Mouse (Mus musculus): ENCODE measurements around the gene Ctbs. TPM values are rescaled to one million over a fixed set of nuclear protein-coding genes. Genes with fewer than 3 reads are reported as not detected.

The Ctbs gene
- 6.2 and 7.2 TPM in 2 replicates for polyA plus RNA-seq (2015; fragmentation: Nextera tagmentation; extraction: Ambion mirVana)

GRCm38 (mm10) chr3:146449745-146450250 is at the start of gene Ctbs:
TSS of gene Ctbs (plus strand) at chr3:146449795.
- Histone ChIP-seq H3K4me3 (ENCODE audit: low read depth, low read length) (peak within 1 kb of the TSS; percentile 72), H3K9ac (ENCODE audit: low read depth, low read length) (peak within 1 kb of the TSS; percentile 79), H3K4me1 (ENCODE audit: control insufficient read depth, low read depth, low read length) (peaks cover 16% of the 10 kb centered on the region), H3K4me2 (ENCODE audit: low read depth, low read length) (peak within 1 kb of the TSS; percentile 93), H3K27ac (ENCODE audit: low read length) (peak within 1 kb of the TSS; percentile 82), H3K27me3 (ENCODE audit: control insufficient read depth, insufficient read depth, low read depth, low read length) (no peaks in the 10 kb centered on the region), H3K9me3 (replicated peaks; ENCODE audit: control insufficient read depth, low read length) (no peaks in the 10 kb centered on the region), H3K36me3 (ENCODE audit: control insufficient read depth, insufficient read depth) (peaks cover 5% of the 10 kb centered on the region; the same call in 1 of the 2 replicates)
- ATAC-seq (ENCODE audit: low read depth), result no peak
- WGBS (ENCODE audit: insufficient replicate concordance), result 53% methylated on average over 9 of the region's 9 CpGs

- peak overlapping the region; percentile 81 for H3K9ac ChIP-seq (ENCODE audit: low read depth, low read length)
- no peaks in the 10 kb centered on the region for H3K27me3 ChIP-seq (ENCODE audit: control insufficient read depth, insufficient read depth, low read depth, low read length)
- WGBS (ENCODE audit: insufficient replicate concordance), result 36% methylated on average over 3 of the region's 3 CpGs
- peak overlapping the region; percentile 95 for H3K4me2 ChIP-seq (ENCODE audit: low read depth, low read length)
- no peak for ATAC-seq (ENCODE audit: low read depth)
- H3K27ac ChIP-seq (ENCODE audit: low read length), result peak overlapping the region; percentile 81
- no peaks in the 10 kb centered on the region for H3K9me3 ChIP-seq (replicated peaks; ENCODE audit: control insufficient read depth, low read length)
- peak overlapping the region; percentile 94 for H3K4me3 ChIP-seq (ENCODE audit: low read depth, low read length)
- peaks cover 38% of the 10 kb centered on the region for H3K4me1 ChIP-seq (ENCODE audit: control insufficient read depth, low read depth, low read length)
- no peaks in the 10 kb centered on the region; the same call in 1 of the 2 replicates for H3K36me3 ChIP-seq (ENCODE audit: control insufficient read depth, insufficient read depth)
Measured at GRCm38 (mm10) chr3:146403770-146404169, 45.8 kb upstream of the Ctbs start.

GRCm38 (mm10) chr3:146404311-146405201 is 45.0 kb upstream of the Ctbs start, which contains the start of gene Ssx2ip:
TSS of gene Ssx2ip (plus strand) at chr3:146404642.
- peak within 1 kb of the TSS; percentile 94 for H3K4me3 ChIP-seq (ENCODE audit: low read depth, low read length)
- H3K36me3 ChIP-seq (ENCODE audit: control insufficient read depth, insufficient read depth), result no peaks in the 10 kb centered on the region; the same call in 1 of the 2 replicates
- no peaks in the 10 kb centered on the region for H3K27me3 ChIP-seq (ENCODE audit: control insufficient read depth, insufficient read depth, low read depth, low read length)
- peaks cover 46% of the 10 kb centered on the region for H3K4me1 ChIP-seq (ENCODE audit: control insufficient read depth, low read depth, low read length)
- H3K4me2 ChIP-seq (ENCODE audit: low read depth, low read length), result peak within 1 kb of the TSS; percentile 95
- no peaks in the 10 kb centered on the region for H3K9me3 ChIP-seq (replicated peaks; ENCODE audit: control insufficient read depth, low read length)
- H3K27ac ChIP-seq (ENCODE audit: low read length), result peak within 1 kb of the TSS; percentile 96
- WGBS (ENCODE audit: insufficient replicate concordance), result under 1% methylated on average over 91 of the region's 100 CpGs
- peak within 1 kb of the TSS; percentile 98 for H3K9ac ChIP-seq (ENCODE audit: low read depth, low read length)
- ATAC-seq (ENCODE audit: low read depth), result peak; percentile 94

GRCm38 (mm10) chr3:146405213-146406006 is 44.2 kb upstream of the Ctbs start:
- ATAC-seq (ENCODE audit: low read depth), result peak; percentile 72
- Histone ChIP-seq H3K27me3 (ENCODE audit: control insufficient read depth, insufficient read depth, low read depth, low read length) (no peaks in the 10 kb centered on the region), H3K36me3 (ENCODE audit: control insufficient read depth, insufficient read depth) (no peaks in the 10 kb centered on the region; the same call in 1 of the 2 replicates), H3K4me1 (ENCODE audit: control insufficient read depth, low read depth, low read length) (peaks cover 54% of the 10 kb centered on the region), H3K27ac (ENCODE audit: low read length) (peak overlapping the region; percentile 96), H3K9ac (ENCODE audit: low read depth, low read length) (peak overlapping the region; percentile 98), H3K4me3 (ENCODE audit: low read depth, low read length) (peak overlapping the region; percentile 94), H3K9me3 (replicated peaks; ENCODE audit: control insufficient read depth, low read length) (no peaks in the 10 kb centered on the region), H3K4me2 (ENCODE audit: low read depth, low read length) (peak overlapping the region; percentile 95)
- WGBS (ENCODE audit: insufficient replicate concordance), result 15% methylated on average over 18 of the region's 18 CpGs

- WGBS (ENCODE audit: insufficient replicate concordance), result 35% methylated on average over 5 of the region's 5 CpGs
- Histone ChIP-seq H3K4me2 (ENCODE audit: low read depth, low read length) (peak overlapping the region; percentile 95), H3K9me3 (replicated peaks; ENCODE audit: control insufficient read depth, low read length) (no peaks in the 10 kb centered on the region), H3K36me3 (ENCODE audit: control insufficient read depth, insufficient read depth) (no peaks in the 10 kb centered on the region; the same call in 1 of the 2 replicates), H3K9ac (ENCODE audit: low read depth, low read length) (peak overlapping the region; percentile 98), H3K27me3 (ENCODE audit: control insufficient read depth, insufficient read depth, low read depth, low read length) (no peaks in the 10 kb centered on the region), H3K4me3 (ENCODE audit: low read depth, low read length) (peak overlapping the region; percentile 94), H3K4me1 (ENCODE audit: control insufficient read depth, low read depth, low read length) (peaks cover 59% of the 10 kb centered on the region), H3K27ac (ENCODE audit: low read length) (peak overlapping the region; percentile 96)
- ATAC-seq (ENCODE audit: low read depth), result no peak
Measured at GRCm38 (mm10) chr3:146406007-146406341, 43.6 kb upstream of the Ctbs start.

- 87% methylated on average over 16 of the region's 16 CpGs for WGBS (ENCODE audit: insufficient replicate concordance)
- H3K27me3 ChIP-seq (ENCODE audit: control insufficient read depth, insufficient read depth, low read depth, low read length), result no peaks in the 10 kb centered on the region
- peak overlapping the region; percentile 95 for H3K4me2 ChIP-seq (ENCODE audit: low read depth, low read length)
- peak overlapping the region; percentile 98 for H3K9ac ChIP-seq (ENCODE audit: low read depth, low read length)
- peaks cover 70% of the 10 kb centered on the region for H3K4me1 ChIP-seq (ENCODE audit: control insufficient read depth, low read depth, low read length)
- H3K9me3 ChIP-seq (replicated peaks; ENCODE audit: control insufficient read depth, low read length), result no peaks in the 10 kb centered on the region
- H3K36me3 ChIP-seq (ENCODE audit: control insufficient read depth, insufficient read depth), result no peaks in the 10 kb centered on the region; the same call in 1 of the 2 replicates
- no peak for ATAC-seq (ENCODE audit: low read depth)
- peak overlapping the region; percentile 94 for H3K4me3 ChIP-seq (ENCODE audit: low read depth, low read length)
- peak overlapping the region; percentile 96 for H3K27ac ChIP-seq (ENCODE audit: low read length)
Measured at GRCm38 (mm10) chr3:146407086-146407721, 42.4 kb upstream of the Ctbs start.

- peak overlapping the region; percentile 60 for H3K27ac ChIP-seq (ENCODE audit: low read length)
- H3K4me1 ChIP-seq (ENCODE audit: control insufficient read depth, low read depth, low read length), result peaks cover 62% of the 10 kb centered on the region
- 56% methylated on average over 7 of the region's 7 CpGs for WGBS (ENCODE audit: insufficient replicate concordance)
- H3K27me3 ChIP-seq (ENCODE audit: control insufficient read depth, insufficient read depth, low read depth, low read length), result no peaks in the 10 kb centered on the region
- H3K4me2 ChIP-seq (ENCODE audit: low read depth, low read length), result peak overlapping the region; percentile 32
- peak; percentile 43 for ATAC-seq (ENCODE audit: low read depth)
- H3K4me3 ChIP-seq (ENCODE audit: low read depth, low read length), result no peak overlapping the region
- no peak overlapping the region for H3K9ac ChIP-seq (ENCODE audit: low read depth, low read length)
- no peaks in the 10 kb centered on the region for H3K9me3 ChIP-seq (replicated peaks; ENCODE audit: control insufficient read depth, low read length)
- H3K36me3 ChIP-seq (ENCODE audit: control insufficient read depth, insufficient read depth), result no peaks in the 10 kb centered on the region; the same call in none of the 2 replicates
Measured at GRCm38 (mm10) chr3:146410114-146410513, 39.5 kb upstream of the Ctbs start.

- Histone ChIP-seq H3K36me3 (ENCODE audit: control insufficient read depth, insufficient read depth) (peaks cover 8% of the 10 kb centered on the region), H3K9ac (ENCODE audit: low read depth, low read length) (no peak overlapping the region), H3K9me3 (replicated peaks; ENCODE audit: control insufficient read depth, low read length) (no peaks in the 10 kb centered on the region), H3K4me2 (ENCODE audit: low read depth, low read length) (no peak overlapping the region), H3K27ac (ENCODE audit: low read length) (no peak overlapping the region), H3K27me3 (ENCODE audit: control insufficient read depth, insufficient read depth, low read depth, low read length) (no peaks in the 10 kb centered on the region), H3K4me3 (ENCODE audit: low read depth, low read length) (no peak overlapping the region), H3K4me1 (ENCODE audit: control insufficient read depth, low read depth, low read length) (peaks cover 52% of the 10 kb centered on the region)
- 81% methylated on average over 2 of the region's 2 CpGs for WGBS (ENCODE audit: insufficient replicate concordance)
- ATAC-seq (ENCODE audit: low read depth), result no peak
Measured at GRCm38 (mm10) chr3:146412008-146412407, 37.6 kb upstream of the Ctbs start.
